Mouse (Mus musculus): Measurements from ENCODE around the gene Zfp692. TPM values are rescaled to one million over a fixed set of nuclear protein-coding genes. Genes with fewer than 3 reads are reported as not detected.

Zfp692 gene
- polyA plus RNA-seq, 1 experiment from 2014 or later, result 14.2 TPM

DNA sequence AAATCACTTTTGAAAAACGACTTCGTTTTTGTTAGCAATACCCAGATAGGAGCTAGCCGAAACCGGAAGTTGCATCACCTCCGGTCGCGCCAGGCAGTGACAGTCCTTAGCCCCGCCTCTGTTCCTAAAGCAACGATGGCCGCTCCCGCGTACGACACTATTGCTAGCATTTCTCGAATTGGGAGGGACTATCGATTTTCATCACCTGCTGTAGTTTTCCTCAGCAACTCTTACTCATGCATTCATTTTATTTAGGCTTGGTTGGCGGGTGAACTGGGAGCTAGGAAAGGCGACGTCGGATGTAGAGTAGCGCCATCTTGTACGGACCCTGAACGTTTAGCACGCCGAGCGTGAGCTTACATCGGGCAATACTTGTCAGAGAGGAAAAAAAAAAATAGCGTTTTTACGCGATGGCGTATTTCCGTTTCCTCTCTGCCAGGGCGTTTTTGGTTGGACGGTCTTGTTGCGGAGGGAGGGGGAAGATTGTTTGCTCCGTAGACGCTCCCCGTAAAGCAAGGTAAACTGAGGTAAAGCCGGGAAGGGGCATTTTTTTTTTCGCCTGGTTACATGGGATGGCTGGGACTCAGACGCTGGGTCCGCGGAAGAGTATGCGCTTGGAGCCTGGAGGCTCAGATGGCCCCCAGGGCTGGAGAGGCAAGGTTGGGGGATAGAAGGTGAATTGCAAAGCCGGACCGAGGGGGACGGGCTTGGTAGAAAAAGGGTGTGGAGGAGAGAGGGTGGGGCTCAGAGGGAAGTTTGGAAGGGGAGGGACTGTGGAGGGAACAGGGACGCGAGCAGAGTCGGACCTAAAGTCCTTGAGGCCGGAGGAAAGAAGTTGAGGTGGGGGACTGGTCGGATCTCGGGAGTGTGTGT, 23.6 kb downstream of the Zfp692 start, which contains the start of the genes Zfp672 and Sh3bp5l:
Gene Zfp672, minus strand, starts transcription at position 64 of the 873 bp plus-strand sequence.
Gene Sh3bp5l, plus strand, starts transcription at position 449 of the 873 bp plus-strand sequence.
- peaks cover 16% of the 10 kb centered on the region for H3K4me1 ChIP-seq (ENCODE audit: control insufficient read depth, insufficient read depth, low read length)
- ATAC-seq (ENCODE audit: low read depth), result peak; percentile 96
- H3K27ac ChIP-seq (replicated peaks; ENCODE audit: low read depth, low read length), result peak within 1 kb of the TSS; percentile 84
- no peaks in the 10 kb centered on the region for H3K27me3 ChIP-seq (replicated peaks; ENCODE audit: control insufficient read depth, insufficient read depth, low read length)
- peaks cover 26% of the 10 kb centered on the region for H3K36me3 ChIP-seq (ENCODE audit: control insufficient read depth, insufficient read depth, low read length)
- H3K4me3 ChIP-seq (ENCODE audit: low read depth, low read length), result peak within 1 kb of the TSS; percentile 87
- peak; percentile 98 for DNase-seq (ENCODE audit: low spot score)
- H3K4me2 ChIP-seq (ENCODE audit: low read depth, low read length), result peak within 1 kb of the TSS; percentile 97
- peak within 1 kb of the TSS; percentile 89 for H3K9ac ChIP-seq (ENCODE audit: low read depth, low read length)
- H3K9me3 ChIP-seq (ENCODE audit: control insufficient read depth, low read length), result 0 out of 2 replicates have a peak, but pooled peaks cover 3% of the 10 kb centered on the region
- under 1% methylated on average over 52 of the region's 52 CpGs for WGBS

DNA sequence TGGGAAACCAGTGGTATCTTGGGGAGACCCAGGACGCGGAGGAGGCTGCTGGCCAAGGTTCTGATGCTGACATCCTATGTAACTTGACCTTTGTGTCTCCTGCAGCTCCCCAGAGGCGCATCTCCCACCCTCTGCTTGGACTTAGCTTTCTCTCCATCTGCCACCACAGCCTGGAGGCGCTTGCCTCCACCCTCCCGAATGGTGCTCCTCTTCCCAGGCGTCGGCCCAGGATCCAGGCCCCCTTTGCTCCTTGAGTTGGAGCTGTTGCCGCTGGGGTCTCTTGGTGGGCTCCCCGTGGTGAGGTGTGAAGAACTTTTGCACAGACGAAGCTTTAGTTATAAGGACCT, 24.3 kb downstream of the Zfp692 start:
- WGBS, result 13% methylated on average over 8 of the region's 10 CpGs
- H3K9me3 ChIP-seq (ENCODE audit: control insufficient read depth, low read length), result 0 out of 2 replicates have a peak, but pooled peaks cover 3% of the 10 kb centered on the region
- ATAC-seq (ENCODE audit: low read depth) (no peak), DNase-seq (ENCODE audit: low spot score) (no peak)
- peak overlapping the region; percentile 84 for H3K27ac ChIP-seq (replicated peaks; ENCODE audit: low read depth, low read length)
- H3K9ac ChIP-seq (ENCODE audit: low read depth, low read length), result peak overlapping the region; percentile 89
- H3K4me3 ChIP-seq (ENCODE audit: low read depth, low read length), result peak overlapping the region; percentile 87
- H3K36me3 ChIP-seq (ENCODE audit: control insufficient read depth, insufficient read depth, low read length), result peaks cover 30% of the 10 kb centered on the region
- H3K4me2 ChIP-seq (ENCODE audit: low read depth, low read length), result peak overlapping the region; percentile 97
- H3K27me3 ChIP-seq (replicated peaks; ENCODE audit: control insufficient read depth, insufficient read depth, low read length), result no peaks in the 10 kb centered on the region
- H3K4me1 ChIP-seq (ENCODE audit: control insufficient read depth, insufficient read depth, low read length), result peaks cover 16% of the 10 kb centered on the region

DNA sequence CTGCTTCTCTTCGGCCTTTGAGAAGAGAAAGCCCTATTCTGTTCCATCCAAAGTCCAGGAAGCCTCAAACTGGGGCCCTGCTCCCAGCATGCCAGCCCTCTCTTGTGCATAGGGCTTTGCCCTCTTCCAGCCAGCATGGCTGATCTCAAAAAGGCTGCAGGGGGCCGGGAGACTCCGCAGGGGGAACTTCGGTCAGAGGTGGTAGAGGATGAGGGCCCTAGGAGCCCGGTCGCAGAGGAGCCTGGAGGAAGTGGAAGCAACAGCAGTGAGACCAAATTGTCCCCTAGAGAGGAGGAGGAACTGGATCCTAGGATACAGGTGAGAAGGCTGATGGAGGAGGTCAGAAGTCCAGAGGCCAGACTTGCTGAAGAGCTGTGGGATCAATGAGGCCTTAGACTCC, 24.7 kb downstream of the Zfp692 start:
- ATAC-seq (ENCODE audit: low read depth), result no peak

DNA sequence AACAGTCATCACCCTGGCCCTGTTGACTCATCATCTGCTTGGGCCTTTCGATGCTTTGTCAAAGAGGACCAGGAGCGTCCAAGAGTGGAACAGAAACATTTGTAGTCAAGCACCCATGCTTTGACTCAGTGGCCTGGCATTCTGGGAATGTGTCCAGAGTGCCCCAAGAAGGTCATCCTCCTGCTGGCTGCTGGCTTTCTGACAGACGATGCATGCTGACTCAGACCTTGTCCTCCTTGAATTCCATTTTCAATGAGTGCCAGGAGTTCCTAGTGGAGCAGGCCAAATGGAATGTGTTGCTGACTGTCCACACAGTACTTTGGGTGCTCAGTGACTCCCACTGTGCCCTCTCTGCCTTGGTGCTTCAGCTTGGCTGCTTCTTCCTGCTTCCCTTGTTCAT, 27.9 kb downstream of the Zfp692 start:
- H3K9ac ChIP-seq (ENCODE audit: low read depth, low read length), result no peak overlapping the region
- DNase-seq (ENCODE audit: low spot score) (no peak), ATAC-seq (ENCODE audit: low read depth) (no peak)
- H3K27me3 ChIP-seq (replicated peaks; ENCODE audit: control insufficient read depth, insufficient read depth, low read length), result no peaks in the 10 kb centered on the region
- no peak overlapping the region for H3K4me2 ChIP-seq (ENCODE audit: low read depth, low read length)
- H3K4me1 ChIP-seq (ENCODE audit: control insufficient read depth, insufficient read depth, low read length), result peaks cover 8% of the 10 kb centered on the region
- 79% methylated on average over 3 of the region's 3 CpGs for WGBS
- H3K9me3 ChIP-seq (ENCODE audit: control insufficient read depth, low read length), result no peaks in the 10 kb centered on the region
- H3K4me3 ChIP-seq (ENCODE audit: low read depth, low read length), result no peak overlapping the region
- H3K27ac ChIP-seq (replicated peaks; ENCODE audit: low read depth, low read length), result no peak overlapping the region
- peaks cover 46% of the 10 kb centered on the region for H3K36me3 ChIP-seq (ENCODE audit: control insufficient read depth, insufficient read depth, low read length)

More for the DNA sequence above, 24.7 kb downstream of the Zfp692 start:
- H3K27me3 ChIP-seq (replicated peaks; ENCODE audit: control insufficient read depth, insufficient read depth, low read length), result no peaks in the 10 kb centered on the region
- peaks cover 34% of the 10 kb centered on the region for H3K36me3 ChIP-seq (ENCODE audit: control insufficient read depth, insufficient read depth, low read length)
- H3K27ac ChIP-seq (replicated peaks; ENCODE audit: low read depth, low read length), result peak overlapping the region; percentile 84; the same call in 1 of the 2 replicates
- H3K4me2 ChIP-seq (ENCODE audit: low read depth, low read length), result peak overlapping the region; percentile 97
- H3K4me3 ChIP-seq (ENCODE audit: low read depth, low read length), result peak overlapping the region; percentile 87
- H3K9ac ChIP-seq (ENCODE audit: low read depth, low read length), result peak overlapping the region; percentile 89
- 0 out of 2 replicates have a peak, but pooled peaks cover 3% of the 10 kb centered on the region for H3K9me3 ChIP-seq (ENCODE audit: control insufficient read depth, low read length)
- 93% methylated on average over 6 of the region's 6 CpGs for WGBS
- peaks cover 16% of the 10 kb centered on the region for H3K4me1 ChIP-seq (ENCODE audit: control insufficient read depth, insufficient read depth, low read length)
- DNase-seq (ENCODE audit: low spot score), result no peak

DNA sequence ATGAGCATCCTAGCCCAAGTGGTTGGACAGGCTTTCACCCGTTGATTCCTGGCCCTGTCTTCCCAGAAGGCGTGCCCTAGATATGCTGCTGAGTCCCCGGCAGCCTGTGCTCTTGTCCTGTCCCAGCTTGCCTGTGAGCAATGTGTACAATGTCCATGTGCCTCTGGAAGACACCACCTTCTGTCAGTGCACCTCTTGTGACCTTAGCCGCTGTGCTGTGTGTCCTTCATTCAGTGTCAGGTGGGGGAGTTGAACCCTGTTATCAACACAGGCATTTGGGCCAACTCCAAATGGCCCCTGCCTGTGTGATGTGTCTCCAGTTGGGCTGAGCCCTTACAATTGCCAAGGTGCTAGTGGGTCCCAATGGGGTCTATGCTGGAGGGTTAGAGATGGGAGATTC, 39.9 kb downstream of the Zfp692 start:
- no peaks in the 10 kb centered on the region for H3K27me3 ChIP-seq (replicated peaks; ENCODE audit: control insufficient read depth, insufficient read depth, low read length)
- no peaks in the 10 kb centered on the region for H3K9me3 ChIP-seq (ENCODE audit: control insufficient read depth, low read length)
- peaks cover 39% of the 10 kb centered on the region for H3K36me3 ChIP-seq (ENCODE audit: control insufficient read depth, insufficient read depth, low read length)
- H3K4me3 ChIP-seq (ENCODE audit: low read depth, low read length), result no peak overlapping the region
- DNase-seq (ENCODE audit: low spot score), result no peak
- no peak overlapping the region for H3K9ac ChIP-seq (ENCODE audit: low read depth, low read length)
- 87% methylated on average over 4 of the region's 4 CpGs for WGBS
- no peaks in the 10 kb centered on the region for H3K4me1 ChIP-seq (ENCODE audit: control insufficient read depth, insufficient read depth, low read length)
- no peak overlapping the region for H3K4me2 ChIP-seq (ENCODE audit: low read depth, low read length)
- ATAC-seq (ENCODE audit: low read depth), result no peak
- no peak overlapping the region for H3K27ac ChIP-seq (replicated peaks; ENCODE audit: low read depth, low read length)

DNA sequence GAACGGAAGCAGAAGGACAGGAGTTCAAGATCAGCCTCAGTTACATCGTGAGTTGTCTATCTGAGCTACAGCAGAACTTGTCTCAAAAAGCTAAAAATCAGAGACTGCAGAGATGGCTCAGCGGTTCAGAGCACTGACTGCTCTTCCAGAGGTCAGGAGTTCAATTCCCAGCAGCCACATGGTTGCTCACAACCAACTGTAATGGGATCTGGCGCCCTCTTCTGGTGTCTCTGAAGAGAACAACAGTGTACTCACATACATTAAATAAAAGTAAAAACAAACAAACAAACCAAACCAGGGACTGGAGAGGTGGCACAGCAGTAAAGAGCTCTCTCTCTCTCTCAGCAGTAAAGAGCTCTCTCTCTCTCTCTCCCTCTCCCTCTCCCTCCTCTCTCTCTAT, 43.8 kb downstream of the Zfp692 start:
- H3K36me3 ChIP-seq (ENCODE audit: control insufficient read depth, insufficient read depth, low read length), result peaks cover 19% of the 10 kb centered on the region
- no peaks in the 10 kb centered on the region for H3K27me3 ChIP-seq (replicated peaks; ENCODE audit: control insufficient read depth, insufficient read depth, low read length)
- no peak overlapping the region for H3K27ac ChIP-seq (replicated peaks; ENCODE audit: low read depth, low read length)
- no peaks in the 10 kb centered on the region for H3K4me1 ChIP-seq (ENCODE audit: control insufficient read depth, insufficient read depth, low read length)
- DNase-seq (ENCODE audit: low spot score) (no peak), ATAC-seq (ENCODE audit: low read depth) (no peak)
- H3K9me3 ChIP-seq (ENCODE audit: control insufficient read depth, low read length), result peaks cover 3% of the 10 kb centered on the region; the same call in 1 of the 2 replicates
- WGBS, result 69% methylated on average over 4 of the region's 4 CpGs
- H3K4me3 ChIP-seq (ENCODE audit: low read depth, low read length), result no peak overlapping the region
- no peak overlapping the region for H3K9ac ChIP-seq (ENCODE audit: low read depth, low read length)
- H3K4me2 ChIP-seq (ENCODE audit: low read depth, low read length), result no peak overlapping the region

DNA sequence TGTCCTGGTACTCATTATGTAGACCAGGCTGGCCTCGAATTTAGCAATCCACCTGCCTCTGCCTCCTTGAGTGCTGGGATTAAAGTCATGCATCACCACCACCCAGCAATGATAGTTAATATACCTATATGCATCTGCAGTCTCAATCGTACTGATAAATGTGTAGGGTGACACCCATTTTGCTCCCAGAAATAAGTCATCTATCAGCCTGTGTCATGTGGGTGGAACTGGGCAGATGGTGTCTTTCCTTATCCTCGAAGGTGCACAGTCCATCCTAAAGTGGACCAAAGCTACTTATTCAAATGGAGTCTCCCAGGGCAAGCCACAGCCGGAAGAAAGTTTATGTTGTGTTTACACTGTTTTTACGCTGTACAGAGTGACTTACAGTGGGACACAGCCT, 44.3 kb downstream of the Zfp692 start:
- no peak for ATAC-seq (ENCODE audit: low read depth)
- H3K36me3 ChIP-seq (ENCODE audit: control insufficient read depth, insufficient read depth, low read length), result peaks cover 13% of the 10 kb centered on the region
- no peak overlapping the region for H3K4me2 ChIP-seq (ENCODE audit: low read depth, low read length)
- no peak overlapping the region for H3K9ac ChIP-seq (ENCODE audit: low read depth, low read length)
- H3K27me3 ChIP-seq (replicated peaks; ENCODE audit: control insufficient read depth, insufficient read depth, low read length), result no peaks in the 10 kb centered on the region
- no peak overlapping the region for H3K27ac ChIP-seq (replicated peaks; ENCODE audit: low read depth, low read length)
- no peak overlapping the region for H3K4me3 ChIP-seq (ENCODE audit: low read depth, low read length)
- peaks cover 3% of the 10 kb centered on the region; the same call in 1 of the 2 replicates for H3K9me3 ChIP-seq (ENCODE audit: control insufficient read depth, low read length)
- no peaks in the 10 kb centered on the region for H3K4me1 ChIP-seq (ENCODE audit: control insufficient read depth, insufficient read depth, low read length)
- no peak for DNase-seq (ENCODE audit: low spot score)
- 86% methylated on average over 5 of the region's 5 CpGs for WGBS

DNA sequence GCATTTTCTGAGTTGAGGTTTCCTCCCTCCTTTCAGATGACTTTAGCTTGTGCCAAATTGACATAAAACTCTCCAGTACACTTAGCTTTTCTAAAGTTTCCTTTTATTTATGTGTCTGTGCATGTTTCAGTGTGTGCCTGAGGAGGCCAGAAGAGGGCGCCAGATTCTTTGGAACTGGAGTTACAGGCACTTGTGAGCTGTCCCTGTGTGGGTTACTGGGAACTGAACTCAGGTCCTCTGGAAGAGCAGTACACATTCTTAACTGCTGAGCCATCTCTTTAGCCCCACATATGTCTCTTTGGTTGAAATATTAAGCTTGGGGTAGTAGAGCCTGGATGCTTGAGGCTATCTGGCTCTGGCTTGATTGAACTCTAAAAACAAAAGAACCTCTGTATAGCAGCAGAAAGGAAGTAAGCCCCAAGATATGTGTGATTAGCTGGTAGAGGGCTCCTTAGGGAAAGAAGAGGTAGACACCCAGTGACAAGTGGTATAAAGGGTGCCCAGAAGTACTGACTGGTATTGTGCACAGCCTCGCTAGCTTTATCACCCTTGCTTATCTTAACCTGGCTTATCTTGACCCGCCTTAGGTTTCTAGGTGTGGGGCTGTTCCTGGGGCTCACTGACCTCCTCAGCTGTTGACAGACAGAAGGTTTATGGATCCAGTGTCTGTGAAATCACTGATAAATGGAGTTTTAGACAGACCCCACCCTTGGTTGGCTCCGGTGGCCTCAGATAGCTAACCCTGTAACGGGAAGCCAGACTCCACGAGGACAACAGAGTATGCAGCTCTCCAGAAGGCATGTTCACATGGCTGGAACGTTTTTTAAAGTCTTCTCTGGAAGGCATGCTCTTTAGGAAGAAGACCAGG, 46.0 kb downstream of the Zfp692 start:
- H3K4me3 ChIP-seq (ENCODE audit: low read depth, low read length), result no peak overlapping the region
- H3K9ac ChIP-seq (ENCODE audit: low read depth, low read length), result no peak overlapping the region
- H3K4me1 ChIP-seq (ENCODE audit: control insufficient read depth, insufficient read depth, low read length), result no peaks in the 10 kb centered on the region
- no peaks in the 10 kb centered on the region for H3K27me3 ChIP-seq (replicated peaks; ENCODE audit: control insufficient read depth, insufficient read depth, low read length)
- 62% methylated on average over 7 of the region's 7 CpGs for WGBS
- no peak overlapping the region for H3K4me2 ChIP-seq (ENCODE audit: low read depth, low read length)
- ATAC-seq (ENCODE audit: low read depth), result no peak
- no peak overlapping the region for H3K27ac ChIP-seq (replicated peaks; ENCODE audit: low read depth, low read length)
- H3K9me3 ChIP-seq (ENCODE audit: control insufficient read depth, low read length), result peaks cover 3% of the 10 kb centered on the region; the same call in 1 of the 2 replicates
- no peaks in the 10 kb centered on the region for H3K36me3 ChIP-seq (ENCODE audit: control insufficient read depth, insufficient read depth, low read length)
- DNase-seq (ENCODE audit: low spot score), result no peak

Measured in embryonic facial prominence, embryonic 14.5 days (tissue).